Mouse (Mus musculus) ES-CJ7 (cell line): ENCODE data around the gene Chst12.
"Not testable (repeated sequence)": the region's sequence is repeated elsewhere in the genome, so short reads cannot be mapped to it uniquely, and the experiment has no call there.

ENCODE experiments used
- DNase-seq: peaks from one replicate; pipeline ENCODE4 v3.0.0; 2011; ENCODE audit warnings: low read depth, low spot score

The Chst12 gene

DNA sequence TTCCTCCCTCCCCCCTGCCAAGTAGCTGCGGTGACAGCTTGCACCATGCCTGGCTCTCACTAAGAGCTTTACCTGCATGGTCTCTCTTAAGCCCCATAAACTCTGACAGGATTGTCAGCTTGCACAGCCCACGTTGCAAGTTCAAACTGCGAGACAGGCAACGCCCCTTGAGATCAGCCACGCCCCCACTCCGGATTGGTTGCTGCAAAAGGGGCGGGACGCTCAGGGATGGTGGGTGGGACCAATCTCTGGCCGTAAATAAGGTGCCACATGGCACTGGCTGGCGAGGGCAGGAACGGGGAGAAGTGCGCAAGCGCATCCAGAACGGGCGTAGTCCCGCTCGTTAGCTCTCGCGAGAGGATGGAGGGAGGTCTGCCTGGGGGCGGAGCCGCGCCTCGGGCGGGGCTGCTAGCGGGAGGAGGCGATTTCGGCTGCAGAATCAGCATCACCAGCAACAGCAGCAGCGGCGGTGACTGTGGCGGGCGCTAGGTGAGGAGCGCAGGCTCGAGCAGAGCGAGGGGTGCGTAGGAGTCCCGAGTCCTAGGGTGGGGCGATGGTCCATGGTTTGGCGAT, at the start of gene Chst12:
Gene Chst12 (plus strand): TSS at position 343 of the 573 bp plus-strand sequence.
- DNase-seq: peak; percentile 100

DNA sequence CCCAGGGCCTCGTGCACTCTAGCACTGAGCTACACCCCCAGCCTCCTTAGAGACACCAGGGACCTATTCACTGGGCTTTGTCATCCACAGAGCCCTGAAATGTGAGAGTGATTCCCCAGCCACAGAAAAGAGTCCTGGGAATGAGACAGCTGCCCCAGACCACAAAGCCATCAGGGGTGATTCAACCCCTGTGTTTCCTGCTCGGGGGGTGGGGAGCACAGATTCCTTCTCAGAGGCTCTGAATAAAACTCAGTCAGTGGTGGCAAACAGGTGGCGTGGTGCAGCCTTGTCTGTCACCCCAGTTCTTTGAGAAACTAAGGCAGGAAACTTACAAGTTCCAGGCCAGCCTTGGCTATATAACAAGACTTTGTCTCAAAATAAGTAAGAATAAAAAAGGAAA, 43.9 kb upstream of the Chst12 start:
- DNase-seq: no peak

DNA sequence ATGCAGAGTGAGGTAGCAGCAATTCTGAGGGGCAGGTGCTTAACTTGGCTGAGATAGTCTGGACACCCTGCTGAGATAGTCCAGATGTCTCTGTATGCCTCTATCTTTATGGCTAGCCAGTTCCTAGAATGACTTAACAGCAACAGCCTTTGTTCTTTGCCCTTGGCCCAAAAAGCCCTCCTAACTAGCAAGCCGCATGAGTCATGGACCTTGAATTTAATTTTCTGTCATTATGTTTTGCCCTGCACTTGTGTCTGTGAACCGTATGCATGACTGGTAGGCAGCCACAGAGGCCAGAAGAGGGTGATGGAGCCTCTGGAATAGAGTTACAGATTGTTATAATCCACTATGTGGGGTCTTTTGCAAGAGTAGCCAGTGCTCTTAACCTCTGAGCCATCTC, 42.2 kb upstream of the Chst12 start:
- DNase-seq: not testable (repeated sequence)

DNA sequence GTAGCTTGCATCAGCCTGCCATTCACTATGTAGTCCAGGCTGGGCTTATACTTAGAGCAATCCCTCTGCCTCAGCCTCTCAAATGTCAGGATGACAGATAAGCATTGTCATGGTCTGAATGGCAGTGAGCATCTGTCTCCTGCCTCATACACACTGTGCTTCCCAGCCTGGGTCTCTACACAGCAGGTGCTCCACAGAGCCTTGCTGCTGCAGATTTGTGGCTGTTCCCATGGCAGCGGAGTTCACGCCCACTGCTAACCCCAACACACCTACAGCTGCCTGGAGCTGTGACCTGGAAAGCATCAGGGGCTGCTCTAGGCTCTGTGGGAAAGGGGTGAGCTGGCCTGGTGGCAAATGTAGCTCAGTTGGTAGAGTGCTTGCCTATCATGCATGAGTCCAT, 40.4 kb upstream of the Chst12 start:
- DNase-seq: no peak

GRCm38 (mm10) chr5:140472336-140472735, 33.0 kb upstream of the Chst12 start:
- peak; percentile 71 for DNase-seq

DNA sequence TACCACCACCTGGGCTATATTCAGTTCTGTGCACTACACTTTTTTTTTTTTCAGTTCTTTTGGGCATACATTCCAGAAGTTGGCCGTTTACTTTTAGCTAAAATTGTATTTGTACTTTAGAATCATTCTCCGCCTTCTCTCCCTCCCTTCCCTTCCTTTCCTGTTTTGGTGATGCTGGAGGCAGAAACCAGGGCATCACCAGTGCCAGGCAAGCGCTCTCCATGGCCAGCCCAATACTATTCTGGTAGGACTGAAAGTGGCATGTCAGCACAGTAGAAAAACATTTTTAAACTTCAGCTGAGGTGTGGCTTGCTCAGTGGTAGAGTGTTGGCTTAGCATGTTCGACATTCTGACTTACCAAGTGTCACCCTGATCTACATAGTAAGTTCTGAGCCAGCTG, 23.9 kb upstream of the Chst12 start:
- no peak for DNase-seq

DNA sequence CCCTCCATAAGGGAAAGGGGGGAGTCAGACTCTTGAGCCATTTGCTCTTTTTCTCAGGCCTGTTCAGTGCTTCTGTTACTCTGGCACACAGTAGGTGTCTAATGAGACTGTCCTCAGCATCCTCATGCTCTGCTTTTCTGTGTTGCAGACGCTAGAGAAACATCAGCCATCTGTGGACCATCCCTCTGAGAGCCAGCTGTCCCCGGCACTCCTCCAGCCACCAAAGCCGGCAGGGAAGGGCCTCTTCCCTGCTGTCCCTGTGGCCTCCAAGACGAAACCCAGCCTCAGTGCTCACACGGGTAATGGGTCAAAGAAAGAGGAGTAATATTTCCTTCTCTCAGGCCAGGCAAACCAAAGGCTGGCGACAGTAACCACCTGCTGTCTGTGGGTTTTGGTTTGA, 14.2 kb upstream of the Chst12 start:
- no peak for DNase-seq

DNA sequence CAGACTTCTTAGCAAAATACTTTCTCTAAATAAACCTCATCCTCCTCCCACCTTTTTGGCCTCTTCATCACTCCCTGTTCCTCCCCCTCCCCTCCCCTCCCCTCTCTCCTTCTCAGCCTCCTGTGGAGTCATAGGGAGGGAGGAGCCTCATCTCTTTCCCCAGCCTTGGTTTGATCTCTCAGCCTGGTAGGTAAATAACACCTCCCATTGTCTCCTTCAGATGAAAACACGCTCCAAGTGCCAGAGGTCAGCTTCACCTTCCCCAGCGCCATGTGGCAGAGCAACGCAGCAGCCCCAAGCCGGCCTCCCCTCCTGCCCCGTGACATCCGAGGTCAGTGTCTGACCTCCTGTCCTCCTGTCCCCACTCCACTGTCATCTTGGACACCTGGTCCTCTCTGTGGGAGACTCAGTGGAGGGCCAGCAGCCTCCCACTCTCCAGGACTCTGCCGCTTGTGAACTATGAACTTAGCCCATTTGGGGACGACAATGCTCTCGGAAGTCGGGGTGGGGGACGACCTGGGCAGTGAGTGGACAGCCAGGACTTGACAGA, 12.6 kb upstream of the Chst12 start:
- DNase-seq: peak; percentile 86

DNA sequence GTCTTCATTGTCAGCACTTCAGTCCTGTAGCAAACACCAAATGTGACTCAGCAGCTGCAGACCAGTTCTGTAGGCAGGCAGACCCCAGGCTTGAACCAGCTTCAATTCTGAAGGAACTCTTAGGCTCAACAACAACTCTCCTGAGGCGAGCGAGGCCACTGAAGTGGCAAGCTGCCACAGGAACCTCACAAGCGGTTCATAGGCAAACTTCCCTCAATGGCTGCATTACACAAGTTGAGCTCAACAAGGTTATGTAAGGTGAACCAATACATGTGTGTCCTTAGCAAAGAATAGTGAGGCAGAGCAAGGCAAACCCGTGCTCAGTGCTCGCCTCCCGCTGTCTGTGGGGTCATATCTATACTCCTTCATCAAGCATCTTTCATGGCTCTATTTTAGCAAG, 7.2 kb upstream of the Chst12 start:
- no peak for DNase-seq

GRCm38 (mm10) chr5:140500736-140501135, 4.6 kb upstream of the Chst12 start:
- no peak for DNase-seq

GRCm38 (mm10) chr5:140501982-140502836, 3.1 kb upstream of the Chst12 start:
- DNase-seq: no peak

DNA sequence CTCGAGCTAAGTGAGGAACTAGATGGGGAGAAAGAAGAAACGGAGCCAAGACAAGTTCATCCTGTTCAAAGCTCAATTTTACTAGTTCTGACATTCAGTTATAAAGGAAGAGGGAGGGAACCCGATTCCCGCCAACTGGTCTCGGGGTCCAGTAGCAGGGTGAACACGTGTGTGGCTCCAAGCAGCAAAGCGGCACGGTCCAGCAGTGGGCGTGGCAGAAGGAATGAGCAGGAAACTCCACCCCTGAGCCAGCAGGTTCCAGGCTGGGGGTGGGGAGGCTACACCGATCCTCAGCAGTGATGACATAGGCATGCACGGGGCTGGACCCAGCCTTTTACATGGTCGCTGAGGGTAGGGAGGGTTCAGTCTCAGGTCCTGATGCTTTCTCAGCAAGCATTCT, 2.4 kb upstream of the Chst12 start:
- peak; percentile 60 for DNase-seq

DNA sequence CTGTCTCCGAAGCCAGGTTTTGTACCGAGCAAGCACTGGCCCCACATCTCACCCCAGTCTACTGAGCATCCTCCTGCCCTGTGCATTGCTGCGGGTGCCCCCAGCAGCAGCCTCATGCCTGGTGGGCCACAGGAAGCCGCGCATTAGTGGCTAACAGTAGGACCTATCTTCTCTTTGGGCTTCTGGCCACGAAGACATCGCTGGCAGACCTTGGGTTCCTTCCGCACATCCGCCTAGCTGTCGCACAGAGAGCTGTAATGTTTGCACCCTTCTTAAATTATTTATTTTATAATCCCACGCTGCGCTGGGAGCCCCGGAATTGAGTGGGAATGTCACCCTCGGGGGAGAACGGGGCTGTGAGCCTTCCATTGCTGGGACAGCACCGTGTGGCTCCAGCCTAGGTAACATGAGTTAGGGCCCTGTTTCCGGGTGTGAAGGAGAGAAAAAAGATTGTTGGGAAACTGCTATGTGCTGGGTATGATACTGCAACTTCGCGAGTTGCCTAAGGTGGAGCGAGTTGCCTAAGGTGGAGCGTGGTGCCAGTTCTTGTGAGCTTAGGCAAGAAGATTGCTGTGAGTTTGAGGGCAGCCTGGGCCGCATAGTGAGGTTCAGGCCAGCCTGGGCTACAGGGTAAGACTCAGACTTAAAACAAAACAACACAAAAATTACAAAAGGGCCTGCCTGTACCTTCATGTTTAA, 895 bp downstream of the Chst12 start:
- DNase-seq: no peak

DNA sequence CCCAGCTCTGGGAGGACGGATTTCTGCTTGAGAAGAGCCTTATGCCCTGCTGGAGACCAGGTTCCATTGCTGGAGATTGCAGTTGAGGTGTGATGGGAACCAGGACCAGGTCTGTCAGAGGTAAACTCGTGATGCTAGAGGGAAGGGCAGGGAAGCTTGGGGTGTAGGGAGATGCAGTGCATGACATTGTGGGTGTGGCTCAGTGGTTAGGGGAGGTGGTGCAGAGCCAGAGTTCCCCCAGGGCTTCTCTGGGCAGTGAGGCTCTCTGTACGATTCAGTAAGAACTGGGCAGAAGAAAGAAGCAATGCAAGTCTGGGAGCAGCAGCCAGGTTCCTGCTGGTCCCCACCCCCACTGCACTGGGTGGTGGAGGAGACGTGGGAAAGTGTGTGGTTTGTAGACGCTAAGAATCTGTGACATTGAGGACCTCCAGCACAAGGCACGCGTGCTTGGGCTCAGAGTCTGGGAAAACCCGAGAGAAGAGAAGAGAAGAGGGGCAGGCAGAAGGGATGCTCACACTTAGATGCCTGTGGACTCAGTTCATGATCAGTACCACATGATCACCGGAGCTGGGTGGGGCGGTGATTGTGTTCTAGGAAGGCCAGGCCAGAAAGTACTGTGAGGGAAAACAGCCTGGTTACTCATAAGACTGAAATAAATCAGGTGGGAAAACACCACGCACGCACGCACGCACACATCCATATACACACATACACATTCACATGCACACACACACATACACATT, 2.3 kb downstream of the Chst12 start:
- DNase-seq: no peak

DNA sequence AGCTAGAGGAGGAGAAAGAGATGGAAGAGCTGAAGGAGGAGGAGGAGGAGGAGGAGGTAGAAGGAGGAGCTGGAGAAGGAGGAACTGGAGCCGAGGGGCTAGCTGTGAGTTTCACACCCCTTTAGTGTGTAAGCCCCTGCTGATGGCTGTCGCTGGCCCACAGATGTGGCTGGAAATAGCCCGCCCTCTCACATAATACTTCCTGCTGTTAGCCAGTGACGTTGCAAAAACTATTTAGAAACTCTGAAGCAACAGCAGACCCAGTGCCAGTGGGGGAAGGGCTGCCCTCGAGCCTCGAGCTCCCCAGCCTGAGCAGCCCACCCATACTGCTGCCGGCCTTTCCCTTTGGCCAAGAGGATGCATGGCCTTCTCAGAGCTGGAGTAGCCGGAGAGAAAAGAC, 3.3 kb downstream of the Chst12 start:
- DNase-seq: no peak

- DNase-seq: no peak
Measured at GRCm38 (mm10) chr5:140509204-140509603, 3.9 kb downstream of the Chst12 start.

GRCm38 (mm10) chr5:140510012-140511000, 5.0 kb downstream of the Chst12 start:
- no peak for DNase-seq

- no peak for DNase-seq
Measured at GRCm38 (mm10) chr5:140513921-140514320, 8.6 kb downstream of the Chst12 start.

DNA sequence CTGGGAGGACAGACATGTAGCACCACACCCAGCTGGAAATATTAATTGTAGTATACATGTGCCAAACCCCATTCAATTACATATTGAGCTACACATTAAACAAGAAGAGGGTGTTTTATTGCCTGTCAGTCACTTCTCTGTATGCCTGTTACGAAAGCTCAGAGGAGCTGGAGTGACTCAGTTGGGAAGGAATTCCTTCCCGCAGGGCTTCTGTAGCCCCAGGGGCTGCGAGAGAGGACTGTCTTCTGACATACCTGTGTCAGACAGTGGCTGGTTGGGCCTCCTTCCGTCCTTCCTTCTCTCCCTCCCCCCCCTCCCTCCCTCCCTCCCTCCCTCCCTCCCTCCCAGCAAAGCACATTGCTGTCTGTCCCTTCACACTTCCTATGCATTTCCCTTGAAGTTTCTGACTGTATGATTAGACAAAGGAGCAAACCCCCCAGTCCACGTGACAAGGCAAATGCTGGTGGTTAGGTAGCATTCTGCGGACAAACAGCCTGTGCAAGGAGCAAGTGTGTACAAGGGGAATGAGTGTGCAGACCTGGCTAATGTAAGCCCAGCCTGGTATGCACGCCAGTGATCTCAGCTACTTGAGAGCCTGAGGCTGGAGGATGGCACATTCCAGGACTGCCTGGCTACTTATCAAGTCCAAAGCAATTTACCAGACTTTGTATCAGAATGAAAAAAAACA, 9.6 kb downstream of the Chst12 start:
- peak; percentile 69 for DNase-seq
